Mouse (Mus musculus): ENCODE measurements around the gene Tbpl2. TPM values are rescaled to one million over a fixed set of nuclear protein-coding genes. Genes with fewer than 3 reads are reported as not detected.

Tbpl2 gene
- not detected in 2 replicates for polyA plus RNA-seq (2015; fragmentation: Nextera tagmentation; extraction: Ambion mirVana)

DNA sequence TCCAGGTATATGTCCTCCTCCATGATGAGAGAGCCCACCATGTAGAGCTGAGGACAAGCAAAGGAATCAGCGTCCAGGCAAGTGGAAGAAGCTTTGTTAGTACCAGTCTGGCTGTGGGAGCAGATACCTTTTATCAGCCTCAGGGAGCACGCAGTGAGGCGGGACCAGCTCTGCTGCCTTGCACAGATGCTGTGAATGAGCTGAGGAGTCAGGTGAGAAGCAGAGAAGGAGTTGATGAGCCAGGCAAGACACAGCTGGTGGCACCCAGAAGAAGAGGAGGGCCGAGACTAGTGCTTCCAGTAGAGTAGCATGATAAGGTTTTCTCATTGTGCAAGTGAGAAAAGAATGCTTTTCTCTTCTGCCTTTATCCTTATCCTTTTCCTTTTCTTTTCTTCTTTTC, at the start of gene Tbpl2:
Gene Tbpl2, minus strand, starts transcription at position 101 of the 400 bp plus-strand sequence.
- Histone ChIP-seq H3K9ac (replicated peaks) (no peak within 1 kb of the TSS), H3K9me3 (replicated peaks) (no peaks in the 10 kb centered on the region), H3K27me3 (replicated peaks) (no peaks in the 10 kb centered on the region), H3K27ac (replicated peaks) (no peak within 1 kb of the TSS), H3K4me1 (no peaks in the 10 kb centered on the region), H3K36me3 (no peaks in the 10 kb centered on the region), H3K4me2 (no peak within 1 kb of the TSS), H3K4me3 (replicated peaks) (no peak within 1 kb of the TSS)
- WGBS: 78% methylated on average over 4 of the region's 4 CpGs
- ATAC-seq (ENCODE audit: low FRiP score): no peak

GRCm38 (mm10) chr2:24134373-24134772, 38.0 kb upstream of the Tbpl2 start:
- H3K4me2 ChIP-seq: no peak overlapping the region
- no peak overlapping the region for H3K4me3 ChIP-seq (replicated peaks)
- WGBS: 71% methylated on average over 1 of the region's 1 CpGs
- H3K36me3 ChIP-seq: no peaks in the 10 kb centered on the region
- ATAC-seq (ENCODE audit: low FRiP score): no peak
- H3K4me1 ChIP-seq: no peaks in the 10 kb centered on the region
- H3K9ac ChIP-seq (replicated peaks): no peak overlapping the region
- H3K27me3 ChIP-seq (replicated peaks): no peaks in the 10 kb centered on the region
- no peak overlapping the region for H3K27ac ChIP-seq (replicated peaks)
- H3K9me3 ChIP-seq (replicated peaks): no peaks in the 10 kb centered on the region

GRCm38 (mm10) chr2:24109085-24109484, 12.7 kb upstream of the Tbpl2 start:
- Histone ChIP-seq H3K36me3 (no peaks in the 10 kb centered on the region), H3K4me2 (no peak overlapping the region), H3K4me1 (no peaks in the 10 kb centered on the region), H3K27me3 (replicated peaks) (no peaks in the 10 kb centered on the region), H3K27ac (replicated peaks) (no peak overlapping the region), H3K4me3 (replicated peaks) (no peak overlapping the region), H3K9me3 (replicated peaks) (no peaks in the 10 kb centered on the region), H3K9ac (replicated peaks) (no peak overlapping the region)
- no peak for ATAC-seq (ENCODE audit: low FRiP score)

- Histone ChIP-seq H3K4me3 (replicated peaks) (no peak overlapping the region), H3K27ac (replicated peaks) (no peak overlapping the region), H3K9ac (replicated peaks) (no peak overlapping the region), H3K9me3 (replicated peaks) (no peaks in the 10 kb centered on the region), H3K4me2 (no peak overlapping the region), H3K27me3 (replicated peaks) (no peaks in the 10 kb centered on the region), H3K36me3 (no peaks in the 10 kb centered on the region), H3K4me1 (no peaks in the 10 kb centered on the region)
- ATAC-seq (ENCODE audit: low FRiP score): no peak
- WGBS: 83% methylated on average over 4 of the region's 4 CpGs
Observed at GRCm38 (mm10) chr2:24103619-24104289, 7.4 kb upstream of the Tbpl2 start.

GRCm38 (mm10) chr2:24090921-24091320, 5.5 kb downstream of the Tbpl2 start:
- H3K4me2 ChIP-seq: no peak overlapping the region
- H3K27me3 ChIP-seq (replicated peaks): no peaks in the 10 kb centered on the region
- ATAC-seq (ENCODE audit: low FRiP score): no peak
- WGBS: 87% methylated on average over 1 of the region's 1 CpGs
- no peak overlapping the region for H3K4me3 ChIP-seq (replicated peaks)
- H3K27ac ChIP-seq (replicated peaks): no peak overlapping the region
- no peaks in the 10 kb centered on the region for H3K9me3 ChIP-seq (replicated peaks)
- H3K9ac ChIP-seq (replicated peaks): no peak overlapping the region
- no peaks in the 10 kb centered on the region for H3K36me3 ChIP-seq
- H3K4me1 ChIP-seq: no peaks in the 10 kb centered on the region

DNA sequence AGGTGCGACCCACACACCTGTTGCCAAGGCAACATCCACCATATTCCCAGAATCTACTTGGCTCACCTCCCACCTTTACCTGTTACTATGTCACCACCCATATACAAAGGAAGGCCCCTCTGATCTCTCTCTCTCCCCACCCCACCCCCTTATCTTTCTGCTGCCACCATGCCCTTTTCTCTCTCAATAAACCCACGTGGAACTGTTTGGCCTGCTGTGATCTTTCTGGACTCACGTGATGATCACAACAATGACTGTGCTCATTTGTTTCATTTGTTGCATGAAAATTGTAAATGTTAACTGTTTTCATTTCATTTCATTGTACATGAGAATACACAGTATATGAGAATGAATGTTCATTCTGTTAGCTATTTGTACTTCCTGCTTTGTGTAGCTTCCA, 45.9 kb downstream of the Tbpl2 start:
- Histone ChIP-seq H3K9ac (replicated peaks) (no peak overlapping the region), H3K27ac (replicated peaks) (no peak overlapping the region), H3K4me3 (replicated peaks) (no peak overlapping the region), H3K36me3 (no peaks in the 10 kb centered on the region), H3K27me3 (replicated peaks) (no peaks in the 10 kb centered on the region), H3K4me1 (peaks cover 13% of the 10 kb centered on the region; the same call in 1 of the 2 replicates), H3K4me2 (no peak overlapping the region), H3K9me3 (replicated peaks) (no peaks in the 10 kb centered on the region)
- 83% methylated on average over 3 of the region's 3 CpGs for WGBS
- ATAC-seq (ENCODE audit: low FRiP score): no peak

- H3K9me3 ChIP-seq (replicated peaks): no peaks in the 10 kb centered on the region
- 51% methylated on average over 7 of the region's 7 CpGs for WGBS
- peak within 1 kb of the TSS; percentile 78 for H3K27ac ChIP-seq (replicated peaks)
- no peaks in the 10 kb centered on the region for H3K36me3 ChIP-seq
- ATAC-seq (ENCODE audit: low FRiP score): no peak
- H3K9ac ChIP-seq (replicated peaks): peak within 1 kb of the TSS; percentile 36
- H3K27me3 ChIP-seq (replicated peaks): no peaks in the 10 kb centered on the region
- peaks cover 13% of the 10 kb centered on the region; the same call in 1 of the 2 replicates for H3K4me1 ChIP-seq
- peak within 1 kb of the TSS; percentile 55 for H3K4me2 ChIP-seq
- peak within 1 kb of the TSS; percentile 44 for H3K4me3 ChIP-seq (replicated peaks)
Observed at GRCm38 (mm10) chr2:24049344-24049990, 46.9 kb downstream of the Tbpl2 start, which contains the start of gene Hnmt. TSS of gene Hnmt (minus strand) at chr2:24049394.

DNA sequence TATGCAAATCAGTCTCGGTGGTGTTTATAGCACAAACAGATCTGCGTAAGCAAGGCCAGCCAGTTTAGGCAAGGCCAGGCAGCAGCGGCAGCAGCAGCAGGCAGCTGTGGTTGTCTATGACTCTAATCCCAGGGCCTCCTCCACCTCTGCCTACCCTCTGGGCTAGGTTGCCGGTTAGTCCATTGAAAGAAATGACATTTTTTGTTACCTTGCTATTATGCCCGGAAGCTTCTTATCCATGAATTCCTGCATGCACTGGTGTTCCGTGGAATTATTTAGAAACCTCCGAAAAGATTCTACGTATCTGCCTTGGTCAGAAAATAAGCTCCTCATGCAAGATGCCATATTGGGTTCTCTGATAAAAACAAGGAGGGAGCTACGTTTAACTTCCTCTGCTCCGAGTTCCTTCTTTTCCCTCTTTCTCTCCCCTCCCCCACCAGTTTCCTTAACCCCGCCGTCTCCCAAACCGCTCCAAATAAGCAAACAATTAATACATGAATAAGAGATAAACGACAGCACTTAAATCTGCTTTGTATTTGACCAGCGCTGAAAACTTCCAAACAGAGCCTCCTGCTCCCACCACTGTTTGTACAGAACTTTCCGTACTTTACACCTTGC, 47.8 kb downstream of the Tbpl2 start:
- peaks cover 13% of the 10 kb centered on the region; the same call in 1 of the 2 replicates for H3K4me1 ChIP-seq
- H3K9me3 ChIP-seq (replicated peaks): no peaks in the 10 kb centered on the region
- H3K36me3 ChIP-seq: no peaks in the 10 kb centered on the region
- peak overlapping the region; percentile 78 for H3K27ac ChIP-seq (replicated peaks)
- peak; percentile 94 for ATAC-seq (ENCODE audit: low FRiP score)
- no peaks in the 10 kb centered on the region for H3K27me3 ChIP-seq (replicated peaks)
- peak overlapping the region; percentile 55 for H3K4me2 ChIP-seq
- H3K4me3 ChIP-seq (replicated peaks): peak overlapping the region; percentile 44
- WGBS: 7% methylated on average over 16 of the region's 16 CpGs
- H3K9ac ChIP-seq (replicated peaks): peak overlapping the region; percentile 36

GRCm38 (mm10) chr2:24047551-24048479, 48.6 kb downstream of the Tbpl2 start:
- peak; percentile 56; the same call in 1 of the 2 replicates for ATAC-seq (ENCODE audit: low FRiP score)
- Histone ChIP-seq H3K27ac (replicated peaks) (peak overlapping the region; percentile 78), H3K27me3 (replicated peaks) (no peaks in the 10 kb centered on the region), H3K9ac (replicated peaks) (peak overlapping the region; percentile 36), H3K4me3 (replicated peaks) (peak overlapping the region; percentile 44), H3K4me2 (peak overlapping the region; percentile 55), H3K4me1 (peaks cover 13% of the 10 kb centered on the region; the same call in 1 of the 2 replicates), H3K36me3 (no peaks in the 10 kb centered on the region), H3K9me3 (replicated peaks) (no peaks in the 10 kb centered on the region)
- 20% methylated on average over 6 of the region's 6 CpGs for WGBS

- no peak for ATAC-seq (ENCODE audit: low FRiP score)
- Histone ChIP-seq H3K27me3 (replicated peaks) (no peaks in the 10 kb centered on the region), H3K4me2 (no peak overlapping the region), H3K9me3 (replicated peaks) (no peaks in the 10 kb centered on the region), H3K4me3 (replicated peaks) (no peak overlapping the region), H3K9ac (replicated peaks) (no peak overlapping the region), H3K27ac (replicated peaks) (no peak overlapping the region), H3K36me3 (no peaks in the 10 kb centered on the region), H3K4me1 (peaks cover 4% of the 10 kb centered on the region; the same call in 1 of the 2 replicates)
- 97% methylated on average over 1 of the region's 1 CpGs for WGBS
Observed at GRCm38 (mm10) chr2:24042901-24043300, 53.5 kb downstream of the Tbpl2 start.

DNA sequence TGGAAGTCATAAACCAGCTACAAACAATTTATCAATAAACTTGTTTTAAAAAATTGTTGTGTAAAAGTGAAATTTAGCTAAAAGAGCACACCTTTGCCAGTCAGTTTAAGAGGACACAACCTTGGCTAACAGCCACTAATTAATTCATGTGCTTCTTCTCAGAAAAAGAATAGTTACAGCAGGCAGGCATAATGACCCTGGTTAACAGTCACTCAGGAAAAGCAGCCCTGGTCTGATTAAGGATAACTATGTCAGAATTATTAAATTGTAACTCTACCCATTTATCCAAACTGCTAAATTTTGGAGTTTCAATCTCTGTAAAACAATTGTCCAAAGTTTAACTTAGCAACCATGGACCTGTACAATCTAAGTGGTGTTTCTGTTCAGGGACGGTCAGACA, 55.9 kb downstream of the Tbpl2 start:
- WGBS: 77% methylated on average over 1 of the region's 1 CpGs
- no peaks in the 10 kb centered on the region for H3K4me1 ChIP-seq
- H3K9me3 ChIP-seq (replicated peaks): no peaks in the 10 kb centered on the region
- ATAC-seq (ENCODE audit: low FRiP score): no peak
- no peaks in the 10 kb centered on the region for H3K27me3 ChIP-seq (replicated peaks)
- no peak overlapping the region for H3K4me3 ChIP-seq (replicated peaks)
- no peaks in the 10 kb centered on the region for H3K36me3 ChIP-seq
- H3K4me2 ChIP-seq: no peak overlapping the region
- no peak overlapping the region for H3K27ac ChIP-seq (replicated peaks)
- no peak overlapping the region for H3K9ac ChIP-seq (replicated peaks)
